Mouse (Mus musculus) forebrain, embryonic 11.5 days (tissue): ENCODE data around the gene Usmg5. TPM values are rescaled to one million over a fixed set of nuclear protein-coding genes. Genes with fewer than 3 reads are reported as not detected.

Experiments
- ATAC-seq: fragments of 200-750 bp; cut with Nextera tagmentation; replicated peaks from 2 replicates; pipeline ENCODE4 v1.8.0; 2017; ENCODE audit warnings: moderate TSS enrichment; ENCODE audit not compliant: low FRiP score
- DNase-seq: peaks from one replicate; pipeline ENCODE4 v3.0.0-alpha.2; 2017; ENCODE audit warnings: low spot score
- H3K27ac ChIP-seq: fragments of 300-500 bp; sonication (generic); 2 replicates; pipeline ENCODE4 v1.5.1; 2014; ENCODE audit warnings: low read depth, low read length
- H3K27me3 ChIP-seq: fragments of 300-500 bp; sonication (generic); 2 replicates; pipeline ENCODE4 v1.6.1; 2014; ENCODE audit warnings: mild to moderate bottlenecking, low read length, mixed read lengths; ENCODE audit not compliant: control insufficient read depth, insufficient read depth
- H3K36me3 ChIP-seq: fragments of 300-500 bp; sonication (generic); 2 replicates; pipeline ENCODE4 v1.6.1; 2014; ENCODE audit warnings: mild to moderate bottlenecking, low read length, moderate library complexity, mixed read lengths; ENCODE audit not compliant: control insufficient read depth, insufficient read depth
- H3K4me1 ChIP-seq: fragments of 300-500 bp; sonication (generic); replicated peaks from 2 replicates; pipeline ENCODE4 v1.6.1; 2014; ENCODE audit warnings: low read length, mixed read lengths; ENCODE audit not compliant: control insufficient read depth, insufficient read depth
- H3K4me2 ChIP-seq: fragments of 300-500 bp; sonication (generic); 2 replicates; pipeline ENCODE4 v1.6.1; 2014; ENCODE audit warnings: low read depth, mild to moderate bottlenecking, low read length, moderate library complexity, mixed read lengths; ENCODE audit not compliant: severe bottlenecking
- H3K4me3 ChIP-seq: fragments of 300-500 bp; sonication (generic); 2 replicates; pipeline ENCODE4 v1.5.1; 2014; ENCODE audit warnings: low read depth, low read length
- H3K9ac ChIP-seq: fragments of 300-500 bp; sonication (generic); 2 replicates; pipeline ENCODE4 v1.6.1; 2014; ENCODE audit warnings: low read length
- H3K9me3 ChIP-seq: fragments of 300-500 bp; sonication (generic); 2 replicates; pipeline ENCODE4 v1.6.1; 2016; ENCODE audit warnings: low read length, mixed read lengths; ENCODE audit not compliant: control insufficient read depth
- WGBS: fragments of 180-500 bp; shearing (Covaris S2); extraction: QIAGEN DNeasy Blood & Tissue Kit; methylation state at CpG from one replicate; pipeline ENCODE4 v1.1.7; 2014; 5-methylcytosine and 5-hydroxymethylcytosine counted together
- polyA plus RNA-seq: library from polyadenylated mRNA; unstranded; fragments of >200 nt; fragmentation: Nextera tagmentation; extraction: Ambion mirVana; gene quantifications from 2 replicates; pipeline ENCODE4 v1.2.1, GENCODE M21; 2014

The Usmg5 gene
- polyA plus RNA-seq, 1 experiment from 2014 or later = 1,025 TPM

- Histone ChIP-seq H3K9me3 (no peaks in the 10 kb centered on the region), H3K27me3 (no peaks in the 10 kb centered on the region), H3K4me2 (no peak overlapping the region), H3K9ac (no peak overlapping the region), H3K4me3 (no peak overlapping the region), H3K27ac (no peak overlapping the region), H3K36me3 (peaks cover 3% of the 10 kb centered on the region; the same call in 1 of the 2 replicates), H3K4me1 (no peaks in the 10 kb centered on the region; the same call in 1 of the 2 replicates)
- 92% methylated on average over 3 of the region's 3 CpGs for WGBS
- DNase-seq (no peak), ATAC-seq (no peak)
Measured at GRCm38 (mm10) chr19:47088226-47088625, 2.2 kb downstream of the Usmg5 start.

GRCm38 (mm10) chr19:47067924-47068611 lies 22.4 kb downstream of the Usmg5 start:
- no peaks in the 10 kb centered on the region for H3K27me3 ChIP-seq
- peak overlapping the region; percentile 85 for H3K9ac ChIP-seq
- H3K4me2 ChIP-seq = peak overlapping the region; percentile 72
- DNase-seq = peak; percentile 90
- WGBS = under 1% methylated on average over 53 of the region's 72 CpGs
- peak; percentile 89 for ATAC-seq
- H3K36me3 ChIP-seq = no peaks in the 10 kb centered on the region; the same call in 1 of the 2 replicates
- peak overlapping the region; percentile 63; the same call in 1 of the 2 replicates for H3K27ac ChIP-seq
- H3K4me3 ChIP-seq = peak overlapping the region; percentile 90
- H3K9me3 ChIP-seq = no peaks in the 10 kb centered on the region
- H3K4me1 ChIP-seq = peaks cover 4% of the 10 kb centered on the region; the same call in 1 of the 2 replicates

GRCm38 (mm10) chr19:47067096-47067882 lies 23.2 kb downstream of the Usmg5 start, which contains the start of gene Taf5:
Taf5 (plus strand) TSS chr19:47067746.
- Histone ChIP-seq H3K36me3 (no peaks in the 10 kb centered on the region), H3K9me3 (no peaks in the 10 kb centered on the region), H3K27ac (peak within 1 kb of the TSS; percentile 67; the same call in 1 of the 2 replicates), H3K27me3 (no peaks in the 10 kb centered on the region), H3K4me3 (peak within 1 kb of the TSS; percentile 90), H3K9ac (peak within 1 kb of the TSS; percentile 85), H3K4me1 (peaks cover 4% of the 10 kb centered on the region; the same call in 1 of the 2 replicates), H3K4me2 (peak within 1 kb of the TSS; percentile 72)
- DNase-seq = peak; percentile 97
- WGBS = 11% methylated on average over 49 of the region's 49 CpGs
- peak; percentile 81 for ATAC-seq

GRCm38 (mm10) chr19:47065860-47066259 lies 24.6 kb downstream of the Usmg5 start:
- DNase-seq (no peak), ATAC-seq (no peak)
- peaks cover 4% of the 10 kb centered on the region; the same call in 1 of the 2 replicates for H3K4me1 ChIP-seq
- no peaks in the 10 kb centered on the region for H3K36me3 ChIP-seq
- H3K27ac ChIP-seq = no peak overlapping the region
- H3K4me2 ChIP-seq = no peak overlapping the region
- no peaks in the 10 kb centered on the region for H3K27me3 ChIP-seq
- WGBS = 95% methylated on average over 3 of the region's 3 CpGs
- no peak overlapping the region for H3K4me3 ChIP-seq
- H3K9ac ChIP-seq = no peak overlapping the region
- H3K9me3 ChIP-seq = no peaks in the 10 kb centered on the region

- H3K9ac ChIP-seq = no peak overlapping the region
- DNase-seq = no peak
- no peaks in the 10 kb centered on the region for H3K36me3 ChIP-seq
- no peaks in the 10 kb centered on the region for H3K9me3 ChIP-seq
- no peak overlapping the region for H3K4me2 ChIP-seq
- H3K27me3 ChIP-seq = no peaks in the 10 kb centered on the region
- ATAC-seq = no peak
- WGBS = 69% methylated on average over 1 of the region's 1 CpGs
- no peak overlapping the region for H3K4me3 ChIP-seq
- no peaks in the 10 kb centered on the region for H3K4me1 ChIP-seq
- no peak overlapping the region for H3K27ac ChIP-seq
Measured at GRCm38 (mm10) chr19:47057684-47058083, 32.8 kb downstream of the Usmg5 start.

GRCm38 (mm10) chr19:47053471-47053870 lies 37.0 kb downstream of the Usmg5 start:
- Histone ChIP-seq H3K4me3 (no peak overlapping the region), H3K9me3 (no peaks in the 10 kb centered on the region), H3K27me3 (no peaks in the 10 kb centered on the region), H3K27ac (no peak overlapping the region), H3K4me1 (peaks cover 8% of the 10 kb centered on the region; the same call in 1 of the 2 replicates), H3K36me3 (no peaks in the 10 kb centered on the region), H3K9ac (no peak overlapping the region), H3K4me2 (no peak overlapping the region)
- WGBS = 85% methylated on average over 4 of the region's 4 CpGs
- no peak for DNase-seq
- ATAC-seq = no peak

- no peak for ATAC-seq
- WGBS = 87% methylated on average over 4 of the region's 4 CpGs
- H3K27ac ChIP-seq = no peak overlapping the region
- H3K27me3 ChIP-seq = no peaks in the 10 kb centered on the region
- H3K36me3 ChIP-seq = no peaks in the 10 kb centered on the region
- H3K9ac ChIP-seq = no peak overlapping the region
- H3K9me3 ChIP-seq = no peaks in the 10 kb centered on the region
- H3K4me1 ChIP-seq = peaks cover 8% of the 10 kb centered on the region; the same call in 1 of the 2 replicates
- no peak overlapping the region for H3K4me3 ChIP-seq
- no peak for DNase-seq
- H3K4me2 ChIP-seq = no peak overlapping the region
Measured at GRCm38 (mm10) chr19:47052927-47053326, 37.5 kb downstream of the Usmg5 start.

- Histone ChIP-seq H3K9me3 (no peaks in the 10 kb centered on the region), H3K9ac (peak within 1 kb of the TSS; percentile 84), H3K27ac (peak within 1 kb of the TSS; percentile 90), H3K36me3 (peaks cover 4% of the 10 kb centered on the region; the same call in 1 of the 2 replicates), H3K4me2 (peak within 1 kb of the TSS; percentile 72), H3K4me3 (peak within 1 kb of the TSS; percentile 72), H3K27me3 (no peaks in the 10 kb centered on the region), H3K4me1 (peaks cover 8% of the 10 kb centered on the region; the same call in 1 of the 2 replicates)
- DNase-seq = peak; percentile 90
- under 1% methylated on average over 75 of the region's 75 CpGs for WGBS
- ATAC-seq = peak; percentile 90
Measured at GRCm38 (mm10) chr19:47050271-47051032, 40.0 kb downstream of the Usmg5 start, which contains the start of gene Pcgf6. Pcgf6 (minus strand) TSS chr19:47050906.
